Mouse (Mus musculus): ENCODE measurements around the gene Rgs5.

GRCm38 (mm10) chr1:169741147-169741546 is 85.8 kb downstream of the Rgs5 start:
- TF ChIP-seq CHD2 (IDR thresholded peaks at IDR 0.05; ENCODE audit: low read depth, low read length) (no peak), ZNF384 (IDR thresholded peaks at IDR 0.05; ENCODE audit: low read depth, low read length) (no peak), HCFC1 (IDR thresholded peaks at IDR 0.05; ENCODE audit: borderline replicate concordance, insufficient read depth, low read length) (no peak)

Measured in ES-E14 (cell line).